Mouse (Mus musculus) embryonic facial prominence, embryonic 13.5 days (tissue): Measurements from ENCODE around the gene Phactr3. TPM values are rescaled to one million over a fixed set of nuclear protein-coding genes. Genes with fewer than 3 reads are reported as not detected.
A peak's percentile ranks its signal among the peaks of the same experiment; 100 is the strongest.

Experiments used
- ATAC-seq: fragments of 200-750 bp; cut with Nextera tagmentation; 2 replicates; pipeline ENCODE4 v1.8.0; 2017; ENCODE audit warnings: low read depth; ENCODE audit not compliant: insufficient number of reproducible peaks, insufficient read depth, low FRiP score, low TSS enrichment
- H3K27ac ChIP-seq: fragments of 300-500 bp; sonication (generic); 2 replicates; pipeline ENCODE4 v1.5.1; 2015; ENCODE audit warnings: moderate library complexity, mild to moderate bottlenecking, inconsistent platforms
- H3K27me3 ChIP-seq: fragments of 300-500 bp; sonication (generic); 2 replicates; pipeline ENCODE4 v1.6.1; 2015; ENCODE audit warnings: mild to moderate bottlenecking, inconsistent platforms
- H3K36me3 ChIP-seq: fragments of 300-500 bp; sonication (generic); 2 replicates; pipeline ENCODE4 v1.6.1; 2015; ENCODE audit warnings: mild to moderate bottlenecking, inconsistent platforms
- H3K4me1 ChIP-seq: fragments of 300-500 bp; sonication (generic); 2 replicates; pipeline ENCODE4 v1.6.1; 2015; ENCODE audit warnings: inconsistent platforms
- H3K4me2 ChIP-seq: fragments of 300-500 bp; sonication (generic); 2 replicates; pipeline ENCODE4 v1.6.1; 2015; ENCODE audit warnings: moderate library complexity, mild to moderate bottlenecking, inconsistent platforms
- H3K4me3 ChIP-seq: fragments of 300-500 bp; sonication (generic); 2 replicates; pipeline ENCODE4 v1.5.1; 2015; ENCODE audit warnings: mild to moderate bottlenecking, inconsistent platforms
- H3K9ac ChIP-seq: fragments of 300-500 bp; sonication (generic); 2 replicates; pipeline ENCODE4 v1.6.1; 2015; ENCODE audit warnings: mild to moderate bottlenecking, inconsistent platforms
- H3K9me3 ChIP-seq: fragments of 300-500 bp; sonication (generic); 2 replicates; pipeline ENCODE4 v1.6.1; 2016; ENCODE audit warnings: inconsistent platforms
- WGBS: fragments of 180-500 bp; shearing (Covaris S2); methylation state at CpG from one replicate; pipeline ENCODE4 v1.1.7; 2015; ENCODE audit warnings: mixed read lengths; 5-methylcytosine and 5-hydroxymethylcytosine counted together
- polyA plus RNA-seq: library from polyadenylated mRNA; unstranded; fragments of >200 nt; fragmentation: Nextera tagmentation; extraction: Ambion mirVana; gene quantifications from 2 replicates; pipeline ENCODE4 v1.2.1, GENCODE M21; 2015

Gene Phactr3
- polyA plus RNA-seq, 1 experiment from 2014 or later: 2.5 TPM

GRCm38 (mm10) chr2:178204455-178204854 is 85.7 kb downstream of the Phactr3 start:
- no peaks in the 10 kb centered on the region for H3K36me3 ChIP-seq
- no peaks in the 10 kb centered on the region for H3K4me1 ChIP-seq
- no peak overlapping the region for H3K9ac ChIP-seq
- H3K27ac ChIP-seq: no peak overlapping the region
- H3K27me3 ChIP-seq: no peaks in the 10 kb centered on the region
- no peak overlapping the region for H3K4me3 ChIP-seq
- WGBS: 84% methylated on average over 10 of the region's 10 CpGs
- no peak for ATAC-seq
- no peaks in the 10 kb centered on the region for H3K9me3 ChIP-seq
- H3K4me2 ChIP-seq: no peak overlapping the region

GRCm38 (mm10) chr2:178208186-178208600 is 89.4 kb downstream of the Phactr3 start:
- peaks cover 6% of the 10 kb centered on the region; the same call in 1 of the 2 replicates for H3K4me1 ChIP-seq
- H3K36me3 ChIP-seq: no peaks in the 10 kb centered on the region
- H3K4me3 ChIP-seq: no peak overlapping the region
- no peaks in the 10 kb centered on the region for H3K27me3 ChIP-seq
- H3K4me2 ChIP-seq: no peak overlapping the region
- WGBS: 66% methylated on average over 5 of the region's 5 CpGs
- no peaks in the 10 kb centered on the region for H3K9me3 ChIP-seq
- no peak for ATAC-seq
- no peak overlapping the region for H3K9ac ChIP-seq
- H3K27ac ChIP-seq: no peak overlapping the region

GRCm38 (mm10) chr2:178213826-178214225 is 95.1 kb downstream of the Phactr3 start:
- H3K4me3 ChIP-seq: no peak overlapping the region
- 73% methylated on average over 2 of the region's 2 CpGs for WGBS
- H3K4me2 ChIP-seq: no peak overlapping the region
- no peaks in the 10 kb centered on the region for H3K27me3 ChIP-seq
- no peak for ATAC-seq
- no peak overlapping the region for H3K9ac ChIP-seq
- H3K9me3 ChIP-seq: no peaks in the 10 kb centered on the region
- no peak overlapping the region for H3K27ac ChIP-seq
- H3K4me1 ChIP-seq: peaks cover 6% of the 10 kb centered on the region; the same call in 1 of the 2 replicates
- no peaks in the 10 kb centered on the region for H3K36me3 ChIP-seq

GRCm38 (mm10) chr2:178214531-178214930 is 95.8 kb downstream of the Phactr3 start:
- no peaks in the 10 kb centered on the region for H3K27me3 ChIP-seq
- no peak overlapping the region for H3K4me3 ChIP-seq
- H3K4me1 ChIP-seq: peaks cover 6% of the 10 kb centered on the region; the same call in 1 of the 2 replicates
- no peaks in the 10 kb centered on the region for H3K36me3 ChIP-seq
- no peak overlapping the region for H3K27ac ChIP-seq
- H3K9me3 ChIP-seq: no peaks in the 10 kb centered on the region
- 78% methylated on average over 1 of the region's 1 CpGs for WGBS
- no peak overlapping the region for H3K9ac ChIP-seq
- no peak overlapping the region for H3K4me2 ChIP-seq
- no peak for ATAC-seq

GRCm38 (mm10) chr2:178218461-178218860 is 99.7 kb downstream of the Phactr3 start:
- no peaks in the 10 kb centered on the region for H3K9me3 ChIP-seq
- no peaks in the 10 kb centered on the region for H3K4me1 ChIP-seq
- no peak overlapping the region for H3K4me2 ChIP-seq
- H3K27me3 ChIP-seq: no peaks in the 10 kb centered on the region
- H3K27ac ChIP-seq: no peak overlapping the region
- 73% methylated on average over 4 of the region's 4 CpGs for WGBS
- H3K9ac ChIP-seq: no peak overlapping the region
- ATAC-seq: no peak
- H3K36me3 ChIP-seq: no peaks in the 10 kb centered on the region
- H3K4me3 ChIP-seq: no peak overlapping the region

GRCm38 (mm10) chr2:178219454-178220147 is 100.8 kb downstream of the Phactr3 start:
- 81% methylated on average over 5 of the region's 5 CpGs for WGBS
- H3K4me1 ChIP-seq: no peaks in the 10 kb centered on the region
- H3K27ac ChIP-seq: no peak overlapping the region
- H3K9ac ChIP-seq: no peak overlapping the region
- no peak overlapping the region for H3K4me3 ChIP-seq
- ATAC-seq: no peak
- no peaks in the 10 kb centered on the region for H3K27me3 ChIP-seq
- no peaks in the 10 kb centered on the region for H3K36me3 ChIP-seq
- no peak overlapping the region for H3K4me2 ChIP-seq
- no peaks in the 10 kb centered on the region for H3K9me3 ChIP-seq

- WGBS: 79% methylated on average over 3 of the region's 3 CpGs
- no peak for ATAC-seq
- no peak overlapping the region for H3K9ac ChIP-seq
These were observed 101.5 kb downstream of the Phactr3 start for GRCm38 (mm10) chr2:178220148-178220717.

GRCm38 (mm10) chr2:178221003-178221402 is 102.2 kb downstream of the Phactr3 start:
- H3K27me3 ChIP-seq: no peaks in the 10 kb centered on the region
- no peak overlapping the region for H3K4me2 ChIP-seq
- 90% methylated on average over 3 of the region's 3 CpGs for WGBS
- no peak overlapping the region for H3K9ac ChIP-seq
- H3K36me3 ChIP-seq: no peaks in the 10 kb centered on the region
- H3K27ac ChIP-seq: no peak overlapping the region
- no peak overlapping the region for H3K4me3 ChIP-seq
- peak; percentile 79 for ATAC-seq
- no peaks in the 10 kb centered on the region for H3K9me3 ChIP-seq
- H3K4me1 ChIP-seq: no peaks in the 10 kb centered on the region

More at GRCm38 (mm10) chr2:178220148-178220717, 101.5 kb downstream of the Phactr3 start:
- Histone ChIP-seq H3K4me2 (no peak overlapping the region), H3K4me1 (no peaks in the 10 kb centered on the region), H3K27me3 (no peaks in the 10 kb centered on the region), H3K4me3 (no peak overlapping the region), H3K27ac (no peak overlapping the region), H3K9me3 (no peaks in the 10 kb centered on the region), H3K36me3 (no peaks in the 10 kb centered on the region)

- WGBS: 83% methylated on average over 8 of the region's 8 CpGs
- no peak overlapping the region for H3K4me2 ChIP-seq
- ATAC-seq: no peak
- H3K36me3 ChIP-seq: no peaks in the 10 kb centered on the region
- H3K4me1 ChIP-seq: no peaks in the 10 kb centered on the region
- H3K27ac ChIP-seq: no peak overlapping the region
- no peak overlapping the region for H3K9ac ChIP-seq
- no peaks in the 10 kb centered on the region for H3K27me3 ChIP-seq
- no peaks in the 10 kb centered on the region for H3K9me3 ChIP-seq
- no peak overlapping the region for H3K4me3 ChIP-seq
These were observed 110.5 kb downstream of the Phactr3 start for GRCm38 (mm10) chr2:178229231-178229630.

- H3K27me3 ChIP-seq: no peaks in the 10 kb centered on the region
- no peaks in the 10 kb centered on the region for H3K36me3 ChIP-seq
- H3K4me2 ChIP-seq: no peak overlapping the region
- no peaks in the 10 kb centered on the region for H3K9me3 ChIP-seq
- no peak overlapping the region for H3K27ac ChIP-seq
- WGBS: 78% methylated on average over 5 of the region's 5 CpGs
- ATAC-seq: no peak
- no peak overlapping the region for H3K9ac ChIP-seq
- H3K4me3 ChIP-seq: no peak overlapping the region
- no peaks in the 10 kb centered on the region for H3K4me1 ChIP-seq
These were observed 114.7 kb downstream of the Phactr3 start for GRCm38 (mm10) chr2:178233487-178233886.

GRCm38 (mm10) chr2:178237056-178237455 is 118.3 kb downstream of the Phactr3 start:
- 69% methylated on average over 3 of the region's 3 CpGs for WGBS
- ATAC-seq: no peak
- Histone ChIP-seq H3K27ac (no peak overlapping the region), H3K36me3 (no peaks in the 10 kb centered on the region), H3K9me3 (no peaks in the 10 kb centered on the region), H3K4me2 (no peak overlapping the region), H3K27me3 (no peaks in the 10 kb centered on the region), H3K4me1 (0 out of 2 replicates have a peak, but pooled peaks cover 8% of the 10 kb centered on the region), H3K9ac (no peak overlapping the region), H3K4me3 (no peak overlapping the region)

- no peaks in the 10 kb centered on the region for H3K9me3 ChIP-seq
- H3K36me3 ChIP-seq: no peaks in the 10 kb centered on the region
- no peaks in the 10 kb centered on the region for H3K27me3 ChIP-seq
- 67% methylated on average over 2 of the region's 2 CpGs for WGBS
- no peak overlapping the region for H3K4me3 ChIP-seq
- no peak for ATAC-seq
- H3K4me1 ChIP-seq: 0 out of 2 replicates have a peak, but pooled peaks cover 8% of the 10 kb centered on the region
- H3K27ac ChIP-seq: no peak overlapping the region
- H3K9ac ChIP-seq: no peak overlapping the region
- H3K4me2 ChIP-seq: no peak overlapping the region
These were observed 119.7 kb downstream of the Phactr3 start for GRCm38 (mm10) chr2:178238503-178238902.
